Mouse (Mus musculus) left cerebral cortex, postnatal 36 days (tissue): ENCODE data around the gene H2al1c. TPM values are rescaled to one million over a fixed set of nuclear protein-coding genes. Genes with fewer than 3 reads are reported as not detected.

Source experiments
- total RNA-seq, 2 experiments: library from RNA; stranded (reverse); gene quantifications; 2 replicates each; pipeline ENCODE4 v1.2.3; 2021

The H2al1c gene
- total RNA-seq, 2 experiments from 2014 or later, result not detected

Other genes starting within 250 kb of the H2al1c start
- not detected for gene H2al1a, start 6.4 kb upstream of the H2al1c start, total RNA-seq
- gene H2al1b, start 3.2 kb upstream of the H2al1c start, total RNA-seq, result not detected
- gene H2al1d, start 3.2 kb downstream of the H2al1c start, total RNA-seq, result not detected
- gene H2al1e, start 6.3 kb downstream of the H2al1c start, total RNA-seq, result not detected
- gene H2al1f, start 9.5 kb downstream of the H2al1c start, total RNA-seq, result not detected
- not detected for gene H2al1g, start 12.6 kb downstream of the H2al1c start, total RNA-seq
- not detected for gene H2al1h, start 15.8 kb downstream of the H2al1c start, total RNA-seq
- not detected for gene H2al1i, start 19.0 kb downstream of the H2al1c start, total RNA-seq
- not detected for gene H2al1j, start 22.2 kb downstream of the H2al1c start, total RNA-seq